Mouse (Mus musculus): ENCODE measurements around the gene Gna13.

- TF ChIP-seq POLR2A (IDR thresholded peaks at IDR 0.05; ENCODE audit: insufficient read depth, low read depth, low read length), result no peak
- TF ChIP-seq CTCF (IDR thresholded peaks at IDR 0.05; ENCODE audit: insufficient read depth, low read depth, low read length), result no peak
Measured at GRCm38 (mm10) chr11:109327952-109328351, 34.7 kb upstream of the Gna13 start.
